Mouse (Mus musculus) small intestine, adult 10 weeks (tissue): Measurements from ENCODE around the gene Sertad2. TPM values are rescaled to one million over a fixed set of nuclear protein-coding genes. Genes with fewer than 3 reads are reported as not detected.

Experiments
- polyA plus RNA-seq: library from polyadenylated mRNA; stranded (reverse); fragments of 350-450 nt; fragmentation: Illumina TruSeq; extraction: RNeasy Lipid Tissue Mini Kit (QIAGEN cat#74804); gene quantifications from one replicate; pipeline ENCODE4 v1.2.3, GENCODE M21; 2014; ENCODE audit warnings: low replicate concordance

Gene Sertad2
- 26.1 TPM for polyA plus RNA-seq

DNA sequence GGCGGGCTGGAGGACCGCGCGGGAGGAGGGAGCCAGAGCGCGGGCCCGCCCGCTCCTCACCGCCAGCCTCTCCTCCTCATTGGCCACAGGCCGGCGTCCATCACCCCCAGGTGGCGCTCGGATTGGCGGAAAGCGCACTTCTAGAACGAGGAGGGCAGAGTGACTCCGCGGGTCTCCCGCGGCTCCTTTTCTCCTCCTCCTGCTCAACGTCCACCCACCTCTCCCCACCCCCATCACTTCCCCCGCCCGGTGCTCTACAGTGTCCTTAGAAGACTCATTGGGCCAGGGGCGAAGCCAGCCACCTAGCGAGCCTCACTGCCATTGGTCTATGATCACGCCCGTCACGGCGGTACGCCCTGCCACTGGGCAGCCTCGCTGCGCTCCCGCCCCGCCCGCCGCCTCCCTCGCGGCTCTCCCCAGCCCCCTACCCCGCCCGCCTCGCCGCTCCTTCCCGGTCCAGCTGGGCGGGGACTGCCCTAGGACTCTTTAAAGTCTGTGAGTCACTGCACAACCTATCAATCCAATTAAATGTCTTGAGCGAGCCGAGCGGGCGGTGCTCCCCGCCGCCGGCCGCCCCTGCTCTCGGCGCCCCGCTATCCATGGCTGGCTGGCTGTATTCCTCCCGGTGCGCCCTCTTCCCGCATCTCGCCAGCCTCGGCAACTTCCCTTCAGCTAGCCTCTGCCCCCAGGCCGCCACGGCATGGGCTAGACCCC is at the start of gene Sertad2:
Gene Sertad2 (plus strand): TSS at position 515 of the 714 bp plus-strand sequence.

Other genes with a start within 250 kb of the Sertad2 start
- gene Slc1a4, start 210.5 kb upstream of the Sertad2 start, polyA plus RNA-seq = 1.2 TPM
- gene Aftph, start 198.3 kb downstream of the Sertad2 start, polyA plus RNA-seq = 111 TPM